Mouse (Mus musculus) liver, adult 2 months (tissue): ENCODE measurements around the gene Onecut3.

Experiments
- CTCF ChIP-seq: fragments of 200-500 bp; IDR thresholded peaks from 2 replicates; pipeline ENCODE4 v1.5.1; 2011; ENCODE audit warnings: low read depth, low read length, control low read depth
- POLR2A ChIP-seq: fragments of 200-500 bp; IDR thresholded peaks from 2 replicates; pipeline ENCODE4 v1.6.1; 2011; ENCODE audit warnings: low read length, control low read depth; ENCODE audit not compliant: insufficient read depth; ENCODE audit errors: extremely low read depth

DNA sequence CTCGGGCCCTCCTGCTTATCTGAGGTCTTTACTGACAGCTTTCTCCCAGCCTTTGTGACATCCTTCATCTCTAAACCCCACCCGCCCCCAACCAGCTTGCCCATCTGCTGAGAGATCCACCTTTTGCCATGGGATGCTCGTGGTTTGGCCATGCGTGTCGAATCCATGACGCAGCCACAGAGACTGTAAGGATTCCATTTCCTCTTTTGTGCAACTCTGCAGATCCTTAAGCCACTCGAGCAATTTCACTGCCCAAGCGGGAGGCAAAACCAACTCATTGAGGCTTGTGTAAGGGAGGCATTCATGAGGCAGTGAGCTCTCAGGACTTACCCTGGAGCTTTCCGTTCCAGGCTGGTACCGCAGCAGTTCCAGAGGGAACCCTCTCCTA is 15.6 kb downstream of the Onecut3 start:
- TF ChIP-seq POLR2A (no peak), CTCF (no peak)
